Mouse (Mus musculus): ENCODE measurements at regions not wholly inside any gene's neighbourhood (a gene's known extent, or its start where the extent isn't known, plus 50 kb on each side); places are given as distances from the start of the nearest gene placed in this dataset.
A peak's percentile ranks its signal among the peaks of the same experiment; 100 is the strongest.
"Not testable (repeated sequence)": the region's sequence is repeated elsewhere in the genome, so short reads cannot be mapped to it uniquely, and the experiment has no call there.

GRCm38 (mm10) chr1:184197272-184197671 is 163.2 kb upstream of the 1700056E22Rik start:
- DNase-seq, result no peak

GRCm38 (mm10) chr1:184191325-184191724 is 157.2 kb upstream of the 1700056E22Rik start:
- no peak for DNase-seq

GRCm38 (mm10) chr1:184187582-184187981 is 153.5 kb upstream of the 1700056E22Rik start:
- DNase-seq, result peak; percentile 15

GRCm38 (mm10) chr1:184182163-184182562 is 148.1 kb upstream of the 1700056E22Rik start:
- DNase-seq, result no peak

- DNase-seq, result not testable (repeated sequence)
These were observed 140.3 kb upstream of the 1700056E22Rik start for GRCm38 (mm10) chr1:184174416-184174815.

- no peak for DNase-seq
These were observed 139.6 kb upstream of the 1700056E22Rik start for GRCm38 (mm10) chr1:184173739-184174138.

GRCm38 (mm10) chr1:184172986-184173385 is 138.9 kb upstream of the 1700056E22Rik start:
- DNase-seq, result peak; percentile 33

GRCm38 (mm10) chr1:184171601-184172000 is 137.5 kb upstream of the 1700056E22Rik start:
- DNase-seq, result peak; percentile 15

GRCm38 (mm10) chr1:184170926-184171325 is 136.8 kb upstream of the 1700056E22Rik start:
- peak; percentile 60 for DNase-seq

GRCm38 (mm10) chr1:184169967-184170366 is 135.9 kb upstream of the 1700056E22Rik start:
- no peak for DNase-seq

- no peak for DNase-seq
These were observed 135.1 kb upstream of the 1700056E22Rik start for GRCm38 (mm10) chr1:184169034-184169783.

- DNase-seq, result no peak
These were observed 132.8 kb upstream of the 1700056E22Rik start for GRCm38 (mm10) chr1:184166951-184167350.

- DNase-seq, result not testable (repeated sequence)
These were observed 128.4 kb upstream of the 1700056E22Rik start for GRCm38 (mm10) chr1:184162526-184162925.

GRCm38 (mm10) chr1:184147713-184148112 is 113.6 kb upstream of the 1700056E22Rik start:
- DNase-seq, result no peak

- DNase-seq, result no peak
These were observed 108.9 kb upstream of the 1700056E22Rik start for GRCm38 (mm10) chr1:184142974-184143373.

- DNase-seq, result no peak
These were observed 106.4 kb upstream of the 1700056E22Rik start for GRCm38 (mm10) chr1:184140486-184140885.

GRCm38 (mm10) chr1:184140082-184140481 is 106.0 kb upstream of the 1700056E22Rik start:
- DNase-seq, result no peak

GRCm38 (mm10) chr1:184138661-184139060 is 104.6 kb upstream of the 1700056E22Rik start:
- DNase-seq, result no peak

- no peak for DNase-seq
These were observed 96.8 kb upstream of the 1700056E22Rik start for GRCm38 (mm10) chr1:184130897-184131296.

- peak; percentile 15 for DNase-seq
These were observed 93.2 kb upstream of the 1700056E22Rik start for GRCm38 (mm10) chr1:184127321-184127720.

GRCm38 (mm10) chr1:184126909-184127308 is 92.8 kb upstream of the 1700056E22Rik start:
- DNase-seq, result no peak

Measured in heart, postnatal 4 days (tissue).